Mouse (Mus musculus) limb, embryonic 14.5 days (tissue): Measurements from ENCODE around the gene Pak1. TPM values are rescaled to one million over a fixed set of nuclear protein-coding genes. Genes with fewer than 3 reads are reported as not detected.
"Not testable (repeated sequence)": the region's sequence is repeated elsewhere in the genome, so short reads cannot be mapped to it uniquely, and the experiment has no call there.

Experiments
- ATAC-seq: fragments of 200-750 bp; cut with Nextera tagmentation; 2 replicates; pipeline ENCODE4 v1.8.0; 2017; ENCODE audit warnings: low read depth, moderate number of reproducible peaks, moderate TSS enrichment; ENCODE audit not compliant: low FRiP score
- DNase-seq: peaks from one replicate; pipeline ENCODE4 v3.0.0-alpha.2; 2015; ENCODE audit warnings: low spot score
- H3K27ac ChIP-seq: fragments of 300-500 bp; sonication (generic); replicated peaks from 2 replicates; pipeline ENCODE4 v1.5.1; 2014; ENCODE audit warnings: low read depth, mild to moderate bottlenecking, low read length, moderate library complexity, mixed read lengths
- H3K27me3 ChIP-seq: fragments of 300-500 bp; sonication (generic); 2 replicates; pipeline ENCODE4 v1.6.1; 2014; ENCODE audit warnings: low read length, mixed read lengths; ENCODE audit not compliant: control insufficient read depth, insufficient read depth
- H3K36me3 ChIP-seq: fragments of 300-500 bp; sonication (generic); 2 replicates; pipeline ENCODE4 v1.6.1; 2014; ENCODE audit warnings: mild to moderate bottlenecking, low read length, moderate library complexity, mixed read lengths; ENCODE audit not compliant: control insufficient read depth, insufficient read depth
- H3K4me1 ChIP-seq: fragments of 300-500 bp; sonication (generic); 2 replicates; pipeline ENCODE4 v1.6.1; 2014; ENCODE audit warnings: antibody characterized with exemption, low read length, mixed read lengths; ENCODE audit not compliant: control insufficient read depth, insufficient read depth
- H3K4me2 ChIP-seq: fragments of 300-500 bp; sonication (generic); replicated peaks from 2 replicates; pipeline ENCODE4 v1.6.1; 2014; ENCODE audit warnings: low read depth, mild to moderate bottlenecking, low read length, moderate library complexity; ENCODE audit not compliant: severe bottlenecking
- H3K4me3 ChIP-seq: fragments of 300-500 bp; sonication (generic); replicated peaks from 2 replicates; pipeline ENCODE4 v1.5.1; 2014; ENCODE audit warnings: low read length
- H3K9ac ChIP-seq: fragments of 300-500 bp; sonication (generic); 2 replicates; pipeline ENCODE4 v1.6.1; 2014; ENCODE audit warnings: mild to moderate bottlenecking, low read depth, low read length, moderate library complexity; ENCODE audit not compliant: severe bottlenecking
- H3K9me3 ChIP-seq: fragments of 300-500 bp; sonication (generic); 2 replicates; pipeline ENCODE4 v1.6.1; 2016; ENCODE audit warnings: low read length; ENCODE audit not compliant: control insufficient read depth
- POLR2A ChIP-seq: fragments of 200-500 bp; IDR thresholded peaks from 2 replicates; pipeline ENCODE4 v1.8.0; 2012; ENCODE audit warnings: inconsistent platforms, mild to moderate bottlenecking, moderate library complexity, borderline replicate concordance; ENCODE audit not compliant: insufficient read depth, insufficient read length; ENCODE audit errors: extremely low read depth
- WGBS: fragments of 180-500 bp; shearing (Covaris S2); extraction: QIAGEN DNeasy Blood & Tissue Kit; methylation state at CpG from one replicate; pipeline ENCODE4 v1.1.7; 2014; 5-methylcytosine and 5-hydroxymethylcytosine counted together
- polyA plus RNA-seq, 2 experiments: library from polyadenylated mRNA; depleted of rRNA in 1 of 2; stranded (reverse) in 1 of 2; unstranded in 1 of 2; fragments of >200 nt; fragmentation: Nextera tagmentation in 1 of 2; extraction: Ambion mirVana in 1 of 2; gene quantifications; 2 replicates each; pipeline versions ENCODE4 v1.2.1 to v1.2.3; 2012 to 2014

The Pak1 gene
- polyA plus RNA-seq, 2 experiments, result 16.2 to 21.6 TPM

GRCm38 (mm10) chr7:97846539-97846938 is 58.2 kb downstream of the Pak1 start:
- no peaks in the 10 kb centered on the region for H3K27me3 ChIP-seq
- DNase-seq, result no peak
- no peak for ATAC-seq
- H3K4me1 ChIP-seq, result 0 out of 2 replicates have a peak, but pooled peaks cover 3% of the 10 kb centered on the region
- H3K4me3 ChIP-seq, result no peak overlapping the region
- H3K9ac ChIP-seq, result no peak overlapping the region
- no peak for TF ChIP-seq POLR2A
- no peaks in the 10 kb centered on the region for H3K9me3 ChIP-seq
- no peak overlapping the region for H3K4me2 ChIP-seq
- no peaks in the 10 kb centered on the region for H3K36me3 ChIP-seq
- no peak overlapping the region for H3K27ac ChIP-seq

- DNase-seq, H3K9me3 ChIP-seq, H3K27ac ChIP-seq, H3K36me3 ChIP-seq, H3K4me1 ChIP-seq, ATAC-seq, H3K4me3 ChIP-seq, H3K9ac ChIP-seq, H3K27me3 ChIP-seq, H3K4me2 ChIP-seq: not testable (repeated sequence)
- WGBS, result 73% methylated on average over 3 of the region's 3 CpGs
Observed at GRCm38 (mm10) chr7:97849557-97849956, 61.2 kb downstream of the Pak1 start.

GRCm38 (mm10) chr7:97850331-97850730 is 62.0 kb downstream of the Pak1 start:
- Histone ChIP-seq H3K36me3 (no peaks in the 10 kb centered on the region), H3K4me3 (no peak overlapping the region), H3K27me3 (no peaks in the 10 kb centered on the region), H3K4me2 (no peak overlapping the region), H3K4me1 (no peaks in the 10 kb centered on the region), H3K27ac (no peak overlapping the region), H3K9me3 (no peaks in the 10 kb centered on the region), H3K9ac (no peak overlapping the region)
- WGBS, result 80% methylated on average over 3 of the region's 3 CpGs
- ATAC-seq (no peak), DNase-seq (no peak)
- TF ChIP-seq POLR2A, result no peak

GRCm38 (mm10) chr7:97863512-97863911 is 75.2 kb downstream of the Pak1 start:
- 0 out of 2 replicates have a peak, but pooled peaks cover 4% of the 10 kb centered on the region for H3K36me3 ChIP-seq
- 70% methylated on average over 3 of the region's 3 CpGs for WGBS
- no peak for DNase-seq
- no peaks in the 10 kb centered on the region for H3K9me3 ChIP-seq
- TF ChIP-seq POLR2A, result no peak
- no peak overlapping the region for H3K4me3 ChIP-seq
- no peak for ATAC-seq
- H3K4me2 ChIP-seq, result no peak overlapping the region
- H3K27ac ChIP-seq, result no peak overlapping the region
- no peak overlapping the region for H3K9ac ChIP-seq
- H3K4me1 ChIP-seq, result no peaks in the 10 kb centered on the region
- no peaks in the 10 kb centered on the region for H3K27me3 ChIP-seq

- DNase-seq, result no peak
- no peak overlapping the region for H3K4me3 ChIP-seq
- 76% methylated on average over 1 of the region's 1 CpGs for WGBS
- ATAC-seq, result no peak
- no peak for TF ChIP-seq POLR2A
- no peaks in the 10 kb centered on the region for H3K4me1 ChIP-seq
- no peak overlapping the region for H3K9ac ChIP-seq
- no peak overlapping the region for H3K4me2 ChIP-seq
- no peaks in the 10 kb centered on the region for H3K9me3 ChIP-seq
- H3K27ac ChIP-seq, result no peak overlapping the region
- H3K36me3 ChIP-seq, result 0 out of 2 replicates have a peak, but pooled peaks cover 4% of the 10 kb centered on the region
- H3K27me3 ChIP-seq, result no peaks in the 10 kb centered on the region
Observed at GRCm38 (mm10) chr7:97864531-97864930, 76.2 kb downstream of the Pak1 start.

- no peaks in the 10 kb centered on the region for H3K27me3 ChIP-seq
- TF ChIP-seq POLR2A, result no peak
- WGBS, result 86% methylated on average over 5 of the region's 5 CpGs
- no peak overlapping the region for H3K4me3 ChIP-seq
- H3K9me3 ChIP-seq, result no peaks in the 10 kb centered on the region
- no peaks in the 10 kb centered on the region for H3K4me1 ChIP-seq
- no peak overlapping the region for H3K4me2 ChIP-seq
- ATAC-seq (no peak), DNase-seq (no peak)
- H3K36me3 ChIP-seq, result 0 out of 2 replicates have a peak, but pooled peaks cover 4% of the 10 kb centered on the region
- no peak overlapping the region for H3K27ac ChIP-seq
- H3K9ac ChIP-seq, result no peak overlapping the region
Observed at GRCm38 (mm10) chr7:97867866-97868265, 79.5 kb downstream of the Pak1 start.
